Mouse (Mus musculus): ENCODE measurements at regions not wholly inside any gene's neighbourhood (a gene's known extent, or its start where the extent isn't known, plus 50 kb on each side); places are given as distances from the start of the nearest gene placed in this dataset.

DNA sequence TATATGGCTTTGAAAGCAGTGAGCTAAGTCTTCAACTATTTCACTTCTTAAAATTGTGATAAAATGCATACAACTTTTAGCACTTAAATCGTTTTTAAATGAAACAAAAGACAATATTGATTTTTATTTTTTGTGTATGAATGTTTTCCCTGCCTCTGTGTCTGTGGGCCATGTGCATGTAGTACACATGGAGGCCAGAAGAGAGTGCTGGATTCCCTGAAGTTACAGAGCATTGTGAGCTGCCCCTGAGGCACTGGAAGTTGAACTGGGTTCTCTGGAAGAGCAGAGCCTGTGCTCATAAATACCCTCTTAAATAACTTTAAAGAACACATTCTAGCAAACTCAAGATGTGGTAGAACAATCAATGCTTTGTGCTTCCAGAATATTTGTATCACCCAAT, 61.8 kb upstream of the Gm6812 start:
- DNase-seq (ENCODE audit: low spot score), result no peak

DNA sequence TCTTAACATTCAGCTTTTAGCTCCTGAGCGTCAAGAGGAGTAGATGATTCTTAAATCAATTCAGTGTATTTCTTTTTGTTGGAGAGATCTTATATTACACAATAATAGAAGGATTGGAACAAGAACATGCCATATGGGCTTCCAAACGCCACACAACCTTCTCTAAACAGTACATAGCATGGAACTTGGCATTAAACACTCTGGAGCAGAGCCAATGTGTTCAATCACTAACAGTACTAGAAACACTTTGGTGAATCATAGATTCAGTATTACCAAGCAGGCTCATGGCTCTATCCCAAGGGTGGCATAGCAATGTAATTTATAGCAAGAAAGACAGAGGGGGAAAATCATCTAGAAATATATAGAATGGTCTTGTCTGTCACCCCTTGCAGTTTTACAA, 60.4 kb upstream of the Gm6812 start:
- peak; percentile 16 for DNase-seq (ENCODE audit: low spot score)

GRCm38 (mm10) chrX:68950730-68951129, 57.9 kb upstream of the Gm6812 start:
- DNase-seq (ENCODE audit: low spot score), result peak; percentile 38

- DNase-seq (ENCODE audit: low spot score), result no peak
Observed at GRCm38 (mm10) chrX:68945741-68946140, 52.9 kb upstream of the Gm6812 start.
